Mouse (Mus musculus): ENCODE measurements at regions not wholly inside any gene's neighbourhood (a gene's known extent, or its start where the extent isn't known, plus 50 kb on each side); places are given as distances from the start of the nearest gene placed in this dataset.

DNA sequence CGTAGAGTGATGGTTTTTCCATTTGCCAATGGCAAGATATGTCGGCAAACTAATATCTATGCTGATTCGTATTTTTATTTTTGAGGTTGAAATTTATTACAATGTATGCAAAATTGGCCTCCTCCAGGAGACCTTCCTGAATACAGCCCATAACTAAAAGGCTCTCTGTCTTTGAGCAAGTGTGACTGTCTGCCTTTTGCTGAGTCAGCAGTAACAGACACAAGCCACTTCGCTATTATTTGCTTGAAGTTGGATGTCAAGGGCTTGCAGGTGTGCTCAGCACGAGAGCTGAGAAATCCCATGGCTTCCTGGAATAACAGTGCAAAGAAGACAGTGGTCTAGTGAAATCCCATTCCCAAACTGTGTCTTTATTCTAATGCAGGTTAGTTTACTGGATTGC is 56.9 kb downstream of the Dmrt2 start:
- no peak for DNase-seq

DNA sequence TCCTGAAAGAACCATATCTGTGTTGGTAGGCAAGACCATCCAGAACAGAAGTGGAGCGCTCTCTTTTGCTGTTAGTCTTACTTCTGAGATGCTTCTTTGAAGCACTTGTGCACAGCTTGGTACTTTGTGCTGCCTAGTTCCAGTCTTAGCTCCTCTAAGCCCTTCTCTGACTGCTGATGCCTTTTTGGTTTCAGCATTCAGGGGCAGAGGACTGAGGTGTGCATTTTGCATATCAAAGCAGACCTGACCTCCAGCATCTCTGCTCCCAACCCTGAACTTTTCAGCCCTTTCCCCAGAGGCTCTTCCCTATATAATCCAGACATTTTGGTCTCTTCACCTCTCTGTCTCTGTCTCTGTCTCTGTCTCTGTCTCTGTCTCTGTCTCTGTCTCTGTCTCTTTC is 57.4 kb downstream of the Dmrt2 start:
- DNase-seq, result no peak

- no peak for DNase-seq
Observed at GRCm38 (mm10) chr19:25778455-25778854, 106.2 kb downstream of the Dmrt2 start.

GRCm38 (mm10) chr19:25779356-25779755 is 107.1 kb downstream of the Dmrt2 start:
- DNase-seq, result peak; percentile 10

- DNase-seq, result no peak
Observed at GRCm38 (mm10) chr19:25781314-25781713, 109.1 kb downstream of the Dmrt2 start.

DNA sequence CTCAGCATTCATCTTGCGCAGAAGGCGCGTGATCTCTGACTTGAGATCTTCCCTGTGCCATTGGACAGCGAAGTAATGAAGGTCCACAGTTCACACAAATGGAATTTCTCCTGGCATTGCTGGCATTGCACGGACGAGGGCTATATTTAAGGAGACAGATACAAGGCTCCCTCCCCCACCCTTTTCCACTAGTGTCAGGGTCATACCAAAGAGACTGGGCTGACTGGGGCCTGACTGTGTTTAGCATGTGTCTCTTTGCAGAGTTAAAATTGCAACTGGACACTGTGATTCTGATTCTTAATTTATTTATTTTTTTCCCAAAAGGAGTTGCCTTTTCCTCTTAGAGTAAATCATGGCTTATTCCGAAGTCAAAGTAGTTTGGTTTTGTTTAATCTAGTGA is 130.5 kb downstream of the Dmrt2 start:
- DNase-seq, result no peak

GRCm38 (mm10) chr19:25805351-25805750 is 133.1 kb downstream of the Dmrt2 start:
- no peak for DNase-seq

- no peak for DNase-seq
Observed at GRCm38 (mm10) chr19:25813651-25814050, 141.4 kb downstream of the Dmrt2 start.

DNA sequence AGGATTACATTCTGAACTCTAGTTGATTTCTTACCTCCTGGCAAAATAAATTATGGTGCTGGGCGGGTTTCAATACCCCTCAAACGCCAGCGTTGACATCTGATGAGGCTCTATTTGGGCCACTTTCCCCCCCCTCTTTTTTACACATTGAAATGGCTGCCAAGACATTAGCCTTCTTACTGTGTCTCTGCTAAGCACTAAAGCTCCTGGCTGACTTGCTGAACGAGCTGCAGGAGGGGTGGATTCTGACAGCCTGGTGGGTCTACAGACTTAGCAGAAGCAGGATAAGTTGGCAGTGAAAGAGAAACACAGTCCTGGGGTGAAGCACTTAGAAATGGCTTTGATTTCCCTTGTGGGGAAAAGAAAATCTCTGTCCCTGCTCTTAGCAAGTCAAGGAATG is 172.9 kb downstream of the Dmrt2 start:
- no peak for DNase-seq

- DNase-seq, result no peak
Observed at GRCm38 (mm10) chr19:25856344-25856743, 184.1 kb downstream of the Dmrt2 start.

DNA sequence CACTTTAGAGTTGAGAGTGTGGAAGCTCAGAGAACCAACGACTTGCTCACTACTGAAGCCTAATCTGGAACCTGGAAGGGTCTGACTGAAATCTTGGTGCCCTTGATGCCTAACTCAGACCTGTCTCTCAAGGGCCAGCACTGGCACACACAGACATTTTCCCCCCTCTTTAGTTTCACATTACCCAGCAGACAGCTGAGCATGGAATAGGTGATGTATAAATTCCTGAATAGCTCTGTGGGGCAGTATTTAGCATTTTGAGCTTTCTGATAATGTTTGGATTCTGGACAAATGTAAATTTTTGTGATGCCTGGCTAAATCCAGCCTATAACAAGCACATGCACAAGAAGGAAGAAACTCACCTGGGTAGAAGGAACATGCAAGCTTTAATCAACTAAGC is 191.1 kb downstream of the Dmrt2 start:
- DNase-seq, result no peak

DNA sequence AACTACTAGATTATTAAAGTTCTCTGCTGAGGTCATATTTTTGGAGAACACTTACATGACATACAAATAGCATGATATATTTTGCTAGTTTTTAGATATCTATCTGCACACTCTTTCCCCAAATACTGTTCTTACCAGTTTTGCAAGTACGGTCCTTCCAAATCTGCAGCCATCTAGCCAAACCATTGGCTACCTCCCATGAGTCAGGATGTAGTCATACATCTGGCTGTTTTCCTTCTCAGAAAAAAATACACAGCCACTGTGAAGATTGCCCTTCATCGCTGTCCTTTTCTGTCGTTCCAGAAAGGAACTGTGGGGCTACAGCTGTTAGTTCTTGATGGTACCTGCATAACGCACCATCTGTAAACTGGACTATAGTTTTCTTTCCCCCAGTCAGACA is 234.5 kb downstream of the Dmrt2 start:
- peak; percentile 25 for DNase-seq

DNA sequence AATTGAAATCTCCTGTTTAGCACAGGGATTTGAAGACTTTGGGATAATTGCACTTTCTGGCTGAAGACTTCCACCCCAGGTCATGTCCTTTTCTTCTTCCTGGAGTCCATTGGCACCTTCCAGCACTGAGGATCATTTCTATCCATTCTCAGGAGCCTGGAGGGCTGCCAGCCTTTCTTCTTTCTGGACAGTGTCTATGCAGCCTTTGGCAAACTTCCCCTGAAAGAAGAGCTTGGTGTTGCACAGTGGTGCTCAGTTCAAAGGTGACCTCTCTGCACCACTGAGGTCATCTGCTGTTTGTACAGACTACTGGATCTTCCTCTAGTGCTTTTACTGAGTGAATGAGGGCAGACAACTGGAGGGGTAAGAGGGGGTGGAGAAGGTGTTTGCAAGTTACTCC is 249.8 kb downstream of the Dmrt2 start:
- DNase-seq, result peak; percentile 28

GRCm38 (mm10) chr19:25922806-25923205 is 250.6 kb downstream of the Dmrt2 start:
- no peak for DNase-seq

GRCm38 (mm10) chr19:25923727-25924384 is 251.6 kb downstream of the Dmrt2 start:
- DNase-seq, result no peak

DNA sequence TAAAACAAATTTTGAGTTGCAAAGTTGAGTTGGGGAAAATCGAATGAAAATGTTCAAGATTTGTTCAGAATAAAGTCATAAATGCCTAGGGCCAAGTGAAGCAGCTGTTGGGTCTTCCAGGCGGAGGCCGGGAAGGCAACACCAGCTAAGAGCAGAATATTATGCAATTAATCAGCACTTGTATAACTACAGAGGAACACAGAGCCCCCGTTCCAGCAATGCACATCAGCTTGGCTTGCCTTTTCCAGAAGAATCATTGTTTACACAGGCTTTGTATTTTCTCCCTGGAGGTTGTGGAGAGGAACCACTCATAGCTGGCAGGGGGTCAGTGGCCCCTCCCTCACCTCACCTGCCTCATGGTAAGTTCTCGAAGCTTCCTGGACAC is 252.2 kb downstream of the Dmrt2 start:
- no peak for DNase-seq

DNA sequence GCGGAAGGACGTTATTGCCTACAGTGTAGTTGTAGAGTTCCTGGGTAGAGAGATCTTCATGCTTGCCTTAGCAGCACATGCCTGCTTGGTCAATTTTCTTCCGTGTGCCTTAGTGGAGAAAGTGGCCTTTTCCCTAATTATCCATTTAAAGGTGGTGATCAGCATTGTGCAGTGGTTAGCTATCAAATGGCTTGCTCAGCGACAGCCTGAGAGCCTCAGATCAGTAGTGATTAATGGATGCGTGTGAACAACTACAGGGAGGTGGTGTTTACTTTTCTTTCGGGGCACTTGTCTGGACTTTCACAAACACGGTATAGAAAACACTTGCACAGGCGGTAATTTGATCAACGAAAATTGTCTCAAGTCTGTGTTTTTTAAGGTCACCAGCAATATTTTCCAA is 255.0 kb downstream of the Dmrt2 start:
- DNase-seq, result no peak

DNA sequence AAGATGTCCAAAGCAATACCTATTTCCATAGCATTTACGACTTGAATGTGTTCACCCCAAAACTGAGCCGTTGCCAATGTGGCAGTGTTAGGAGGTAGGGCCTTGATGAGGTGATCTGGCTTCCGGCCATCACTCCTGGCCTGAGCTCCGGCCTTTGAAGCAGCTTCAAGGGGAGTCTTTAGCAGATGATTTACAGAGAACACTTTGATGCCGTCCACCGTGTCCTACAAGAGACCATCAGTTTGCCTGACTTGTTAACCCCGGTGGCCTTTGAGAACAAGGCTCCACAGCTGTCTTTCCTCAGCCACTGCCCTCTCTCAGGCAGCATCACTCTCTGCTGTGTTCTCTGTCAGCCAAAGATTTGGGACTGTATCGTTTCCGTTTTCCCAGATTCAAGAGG is 265.1 kb downstream of the Dmrt2 start:
- DNase-seq, result peak; percentile 45

- no peak for DNase-seq
Observed at GRCm38 (mm10) chr19:25971210-25971609, 299.0 kb downstream of the Dmrt2 start.

GRCm38 (mm10) chr19:25975202-25975601 is 303.0 kb downstream of the Dmrt2 start:
- DNase-seq, result no peak

DNA sequence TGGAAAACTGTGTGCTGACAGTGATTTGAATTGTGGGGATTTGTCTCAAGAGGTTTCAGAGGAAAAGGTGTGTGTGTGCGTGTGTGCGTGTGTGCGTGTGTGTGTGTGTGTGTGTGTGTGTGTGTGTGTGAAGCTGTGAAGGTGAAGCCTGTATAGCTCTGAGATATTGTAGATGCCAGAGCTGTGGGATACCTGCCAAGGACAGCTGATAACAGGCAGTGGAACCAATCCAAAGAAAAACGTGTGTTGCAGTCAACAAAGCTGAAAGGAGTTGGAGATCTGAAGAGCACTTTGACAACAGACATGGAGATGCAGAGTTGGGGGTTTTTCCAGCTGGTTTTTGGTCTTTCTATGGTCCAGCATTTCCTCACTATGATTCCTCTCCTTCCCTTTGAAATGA is 308.1 kb downstream of the Dmrt2 start:
- DNase-seq, result peak; percentile 7

DNA sequence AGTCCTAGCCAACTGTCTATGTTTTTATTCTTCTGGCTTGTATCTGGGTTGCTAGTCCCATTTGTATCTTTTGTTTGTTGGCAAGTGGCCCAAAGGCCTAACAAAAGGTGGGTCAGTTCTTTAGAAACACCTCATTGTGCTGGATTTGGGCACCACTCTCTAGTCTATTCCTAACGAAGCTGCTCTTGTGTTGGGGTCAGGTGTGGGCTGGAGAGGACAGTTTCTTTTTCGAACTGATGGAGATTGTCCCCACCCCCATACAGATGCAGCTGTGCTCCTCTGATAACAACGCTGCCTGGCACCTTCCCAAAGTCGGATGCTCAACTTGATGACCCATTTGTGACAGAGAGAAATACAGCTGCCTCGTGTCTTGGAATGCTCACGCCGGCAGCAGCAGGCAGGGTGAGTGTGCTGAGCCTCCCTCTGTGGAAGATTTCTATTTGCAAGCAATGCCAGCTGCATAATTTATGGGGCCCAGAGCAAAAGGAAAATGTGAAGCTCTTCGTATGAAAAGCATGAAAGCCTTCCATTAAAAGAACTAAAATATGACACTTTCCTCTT is 342.5 kb downstream of the Dmrt2 start:
- peak; percentile 47 for DNase-seq

GRCm38 (mm10) chr19:26021141-26021540 is 348.9 kb downstream of the Dmrt2 start:
- no peak for DNase-seq

- no peak for DNase-seq
Observed at GRCm38 (mm10) chr19:26026103-26026502, 353.9 kb downstream of the Dmrt2 start.

GRCm38 (mm10) chr19:26037270-26037669 is 365.1 kb downstream of the Dmrt2 start:
- DNase-seq, result peak; percentile 84
